Mouse (Mus musculus): ENCODE data around the gene Dhps.

GRCm38 (mm10) chr8:85096196-85096595 lies 24.6 kb downstream of the Dhps start:
- TF ChIP-seq EP300 (optimal IDR thresholded peaks at IDR 0.05) = no peak
- TF ChIP-seq CTCF (IDR thresholded peaks at IDR 0.05; ENCODE audit: low read depth) = no peak

Measured in stomach, postnatal 0 days (tissue).